Mouse (Mus musculus): Measurements from ENCODE around the gene Slc45a3.

GRCm38 (mm10) chr1:132004574-132005180 is 41.9 kb downstream of the Slc45a3 start:
- TF ChIP-seq POLR2AphosphoS2 (IDR thresholded peaks at IDR 0.05; ENCODE audit: low read length) (no peak), UBTF (IDR thresholded peaks at IDR 0.05; ENCODE audit: borderline replicate concordance, insufficient read depth, low read depth, low read length) (no peak), ZNF384 (IDR thresholded peaks at IDR 0.05; ENCODE audit: low read depth, low read length) (no peak), POLR2A (IDR thresholded peaks at IDR 0.05; ENCODE audit: control insufficient read depth in 1 of 2, insufficient read depth in 1 of 2, low read depth in 1 of 2, low read length in 2 of 2, poor library complexity in 1 of 2) (no peak), CTCF (IDR thresholded peaks at IDR 0.05 in 2 of 3, conservative IDR thresholded peaks at IDR 0.05 in 1 of 3; ENCODE audit: control insufficient read depth in 1 of 3, insufficient read depth in 1 of 3, low read depth in 2 of 3, low read length in 3 of 3, poor library complexity in 1 of 3, severe bottlenecking in 1 of 3) (no peak), TAL1 (IDR thresholded peaks at IDR 0.05; ENCODE audit: low read length) (no peak), ZMIZ1 (IDR thresholded peaks at IDR 0.05; ENCODE audit: low read depth, low read length) (no peak), POLR2AphosphoS5 (IDR thresholded peaks at IDR 0.05; ENCODE audit: borderline replicate concordance, low read depth, low read length) (no peak)
